ENCODE assay signal across 8 mouse cellular contexts in the genomic region with DNA sequence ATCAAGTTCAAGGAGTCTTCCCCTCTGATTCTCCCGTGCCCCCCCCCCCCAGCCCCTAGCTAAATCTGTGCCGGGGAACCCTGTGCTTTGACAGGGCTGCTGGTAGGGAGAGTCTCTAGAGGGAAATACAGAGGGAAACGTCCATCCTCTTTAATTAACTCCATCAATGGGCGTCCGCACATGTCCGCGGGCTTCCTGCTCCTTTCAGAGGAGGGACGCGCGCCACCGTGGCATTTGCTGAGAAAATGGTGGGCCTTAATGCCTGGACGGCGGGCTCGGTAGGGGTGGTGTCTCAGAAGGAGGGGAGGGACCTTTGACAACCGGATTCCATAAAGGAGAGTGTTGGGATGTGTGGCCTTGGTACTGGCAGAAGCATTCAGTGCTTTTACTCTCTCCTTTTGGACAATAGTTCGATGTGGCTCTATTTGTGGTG. TPM values are rescaled to one million over a fixed set of nuclear protein-coding genes. Genes with fewer than 3 reads are reported as not detected.
DNase-seq lines count a peak whose midpoint lies in the region; ATAC-seq and TF ChIP-seq lines count a peak whose summit lies in the region.

No protein-coding gene starts in this region.

- DNase-seq in layer of hippocampus, adult 2 months (ENCODE audit: low spot score in 2 of 2): peak in 1 of 2 experiments; percentile 18
- DNase-seq in layer of hippocampus, adult 11-12 months (ENCODE audit: low spot score): no peak
- DNase-seq in spleen, postnatal 36 days (ENCODE audit: low spot score in 2 of 2): no peak

- H3K4me2 ChIP-seq in embryonic facial prominence, embryonic 13.5 days: peak overlapping the region; percentile 58
- H3K4me2 ChIP-seq in hindbrain, embryonic 13.5 days: peak overlapping the region; percentile 64
- H3K4me2 ChIP-seq in limb, embryonic 15.5 days: peak overlapping the region; percentile 38
- H3K4me2 ChIP-seq in midbrain, embryonic 16.5 days (ENCODE audit: low read length): peak overlapping the region; percentile 46

- H3K27ac ChIP-seq in layer of hippocampus, adult 2 months: peak overlapping the region; percentile 82
- H3K27ac ChIP-seq in embryonic facial prominence, embryonic 13.5 days: peak overlapping the region; percentile 89
- peak overlapping the region; percentile 91 for H3K27ac ChIP-seq in hindbrain, embryonic 13.5 days
- H3K27ac ChIP-seq in limb, embryonic 15.5 days: peak overlapping the region; percentile 89
- peak overlapping the region; percentile 91 for H3K27ac ChIP-seq in midbrain, embryonic 16.5 days (ENCODE audit: low read length)

- peak overlapping the region; percentile 60 for H3K4me3 ChIP-seq in layer of hippocampus, adult 2 months
- H3K4me3 ChIP-seq in embryonic facial prominence, embryonic 13.5 days: peak overlapping the region; percentile 59
- H3K4me3 ChIP-seq in hindbrain, embryonic 13.5 days: peak overlapping the region; percentile 54
- H3K4me3 ChIP-seq in limb, embryonic 15.5 days: peak overlapping the region; percentile 54
- peak overlapping the region; percentile 56 for H3K4me3 ChIP-seq in midbrain, embryonic 16.5 days (ENCODE audit: low read depth, low read length)

- peaks cover 32% of the 10 kb centered on the region for H3K27me3 ChIP-seq in embryonic facial prominence, embryonic 13.5 days
- H3K27me3 ChIP-seq in hindbrain, embryonic 13.5 days: 0 out of 2 replicates have a peak, but pooled peaks cover 3% of the 10 kb centered on the region
- H3K27me3 ChIP-seq in limb, embryonic 15.5 days: peaks cover 12% of the 10 kb centered on the region; the same call in 1 of the 2 replicates
- no peaks in the 10 kb centered on the region for H3K27me3 ChIP-seq in midbrain, embryonic 16.5 days (ENCODE audit: control insufficient read depth, insufficient read depth, low read depth, low read length)

- H3K4me1 ChIP-seq in embryonic facial prominence, embryonic 13.5 days: peaks cover 10% of the 10 kb centered on the region; the same call in 1 of the 2 replicates
- H3K4me1 ChIP-seq in hindbrain, embryonic 13.5 days (replicated peaks): peaks cover 26% of the 10 kb centered on the region
- H3K4me1 ChIP-seq in limb, embryonic 15.5 days: no peaks in the 10 kb centered on the region
- peaks cover 9% of the 10 kb centered on the region; the same call in 1 of the 2 replicates for H3K4me1 ChIP-seq in midbrain, embryonic 16.5 days (ENCODE audit: control insufficient read depth, insufficient read depth, low read length)

- peak; percentile 24 for ATAC-seq in activated CD4-positive, CD25-positive, alpha-beta regulatory T cell, adult 4 months
- ATAC-seq in embryonic facial prominence, embryonic 13.5 days (ENCODE audit: insufficient number of reproducible peaks, insufficient read depth, low FRiP score, low TSS enrichment, low read depth): 0 out of 2 replicates have a peak, but pooled peaks have one; percentile 8
- ATAC-seq in hindbrain, embryonic 13.5 days (ENCODE audit: low FRiP score): peak; percentile 36
- peak; percentile 44; the same call in 1 of the 2 replicates for ATAC-seq in limb, embryonic 15.5 days (ENCODE audit: insufficient number of reproducible peaks, low FRiP score, low TSS enrichment, low read depth)
- peak; percentile 46; the same call in 1 of the 2 replicates for ATAC-seq in midbrain, embryonic 16.5 days

- no peak for TF ChIP-seq CTCF in layer of hippocampus, adult 2 months (conservative IDR thresholded peaks at IDR 0.05)

- peaks cover 31% of the 10 kb centered on the region for H3K36me3 ChIP-seq in embryonic facial prominence, embryonic 13.5 days
- H3K36me3 ChIP-seq in hindbrain, embryonic 13.5 days: peaks cover 32% of the 10 kb centered on the region
- peaks cover 23% of the 10 kb centered on the region for H3K36me3 ChIP-seq in limb, embryonic 15.5 days
- H3K36me3 ChIP-seq in midbrain, embryonic 16.5 days (ENCODE audit: control insufficient read depth, insufficient read depth, low read length): peaks cover 3% of the 10 kb centered on the region

- no peaks in the 10 kb centered on the region for H3K9me3 ChIP-seq in embryonic facial prominence, embryonic 13.5 days
- H3K9me3 ChIP-seq in hindbrain, embryonic 13.5 days: no peaks in the 10 kb centered on the region
- H3K9me3 ChIP-seq in limb, embryonic 15.5 days: no peaks in the 10 kb centered on the region
- H3K9me3 ChIP-seq in midbrain, embryonic 16.5 days (replicated peaks; ENCODE audit: control insufficient read depth, low read length, poor library complexity, severe bottlenecking): no peaks in the 10 kb centered on the region

- WGBS in embryonic facial prominence, embryonic 13.5 days: 21% methylated on average over 16 of the region's 16 CpGs
- 14% methylated on average over 15 of the region's 16 CpGs for WGBS in hindbrain, embryonic 13.5 days
- WGBS in limb, embryonic 15.5 days: 21% methylated on average over 16 of the region's 16 CpGs
- 27% methylated on average over 8 of the region's 16 CpGs for WGBS in midbrain, embryonic 16.5 days

- peak overlapping the region; percentile 77 for H3K9ac ChIP-seq in embryonic facial prominence, embryonic 13.5 days
- peak overlapping the region; percentile 81 for H3K9ac ChIP-seq in hindbrain, embryonic 13.5 days
- peak overlapping the region; percentile 56 for H3K9ac ChIP-seq in limb, embryonic 15.5 days
- peak overlapping the region; percentile 81 for H3K9ac ChIP-seq in midbrain, embryonic 16.5 days (ENCODE audit: low read depth, low read length)

RNA-seq across cellular contexts. Expression of a gene that starts 0.4 kb away (rescaled TPM):
- 10 to 100 TPM; 34.6 to 35.4 TPM for total RNA-seq in layer of hippocampus, adult 2 months (2021)
- 1 to 10 TPM in 1 of 2 experiments, under 1 TPM in 1; 0.82 to 1.2 TPM for polyA plus RNA-seq in activated CD4-positive, CD25-positive, alpha-beta regulatory T cell, adult 4 months (2017; shearing (Covaris generic))
- polyA plus RNA-seq in embryonic facial prominence, embryonic 13.5 days (2015; fragmentation: Nextera tagmentation; extraction: Ambion mirVana): 6.2 and 6.6 TPM in 2 replicates
- polyA plus RNA-seq in hindbrain, embryonic 13.5 days (2015; fragmentation: Nextera tagmentation; extraction: Ambion mirVana): 6.2 and 7.6 TPM in 2 replicates
- polyA plus RNA-seq in limb, embryonic 15.5 days (2015; fragmentation: Nextera tagmentation; extraction: Ambion mirVana): 4.4 and 5.6 TPM in 2 replicates
- 5.9 and 7.2 TPM in 2 replicates for polyA plus RNA-seq in midbrain, embryonic 16.5 days (2015; fragmentation: Nextera tagmentation; extraction: Ambion mirVana)

RNA-seq across cellular contexts. Expression of a gene that starts 31.0 kb away (rescaled TPM):
- 10 to 100 TPM; 49.1 to 56.7 TPM for total RNA-seq in layer of hippocampus, adult 2 months (2021)
- 1 to 10 TPM; 1.3 to 2.2 TPM for polyA plus RNA-seq in activated CD4-positive, CD25-positive, alpha-beta regulatory T cell, adult 4 months (2017; shearing (Covaris generic))
- polyA plus RNA-seq in embryonic facial prominence, embryonic 13.5 days (2015; fragmentation: Nextera tagmentation; extraction: Ambion mirVana): 63.3 and 68.0 TPM in 2 replicates
- 84.5 and 85.5 TPM in 2 replicates for polyA plus RNA-seq in hindbrain, embryonic 13.5 days (2015; fragmentation: Nextera tagmentation; extraction: Ambion mirVana)
- polyA plus RNA-seq in limb, embryonic 15.5 days (2015; fragmentation: Nextera tagmentation; extraction: Ambion mirVana): 66.5 TPM in 2 replicates
- polyA plus RNA-seq in midbrain, embryonic 16.5 days (2015; fragmentation: Nextera tagmentation; extraction: Ambion mirVana): 95.8 and 97.5 TPM in 2 replicates

Comparison
In these comparisons a context has a peak if more than half of its experiments do, and no peak if none do; other contexts are left out.
1. RNA of a gene that starts 31.0 kb away (polyA plus RNA-seq): 95.8 to 97.5 TPM in midbrain, embryonic 16.5 days, 84.5 to 85.5 TPM in hindbrain, embryonic 13.5 days, 66.5 TPM in limb, embryonic 15.5 days and 63.3 to 68.0 TPM in embryonic facial prominence, embryonic 13.5 days; 1.3 to 2.2 TPM in activated CD4-positive, CD25-positive, alpha-beta regulatory T cell, adult 4 months; every median in the first group is over 10 times any median in the second.
2. Peak in every context shown above with its lines, with median percentiles within 50 percentile points of each other: H3K27ac ChIP-seq, H3K4me3 ChIP-seq, ATAC-seq, H3K4me2 ChIP-seq and H3K9ac ChIP-seq.